Mouse (Mus musculus) bone marrow macrophage, adult 2 months (primary cell): ENCODE results near the gene Ccdc88c. TPM values are rescaled to one million over a fixed set of nuclear protein-coding genes. Genes with fewer than 3 reads are reported as not detected.

Source experiments
- H3K27ac ChIP-seq: 2 replicates; pipeline ENCODE4 v1.5.1; 2012; ENCODE audit warnings: low read depth, low read length; ENCODE audit not compliant: insufficient read depth
- H3K4me1 ChIP-seq: 2 replicates; pipeline ENCODE4 v1.6.1; 2012; ENCODE audit warnings: low read length; ENCODE audit not compliant: control insufficient read depth, insufficient read depth
- H3K4me3 ChIP-seq: 2 replicates; pipeline ENCODE4 v1.5.1; 2012; ENCODE audit warnings: mild to moderate bottlenecking, low read length, moderate library complexity; ENCODE audit not compliant: insufficient read depth
- CTCF ChIP-seq: IDR thresholded peaks from 2 replicates; pipeline ENCODE4 v1.5.1; 2012; ENCODE audit warnings: low read depth, mild to moderate bottlenecking, low read length, moderate library complexity
- POLR2A ChIP-seq: IDR thresholded peaks from 2 replicates; pipeline ENCODE4 v1.6.1; 2012; ENCODE audit warnings: mild to moderate bottlenecking, low read depth, low read length, borderline replicate concordance
- polyA plus RNA-seq: library from polyadenylated mRNA; stranded (reverse); fragments of >200 nt; gene quantifications from 2 replicates; pipeline ENCODE4 v1.2.4, GENCODE M21; 2012; ENCODE audit not compliant: missing spikeins, insufficient read depth, insufficient read length

Gene Ccdc88c
- polyA plus RNA-seq, 1 experiment = 0.76 TPM

GRCm38 (mm10) chr12:100897736-100898650 is 130.9 kb downstream of the Ccdc88c start:
- TF ChIP-seq POLR2A (no peak), CTCF (no peak)
- 0 out of 2 replicates have a peak, but pooled peaks cover 2% of the 10 kb centered on the region for H3K4me1 ChIP-seq
- H3K4me3 ChIP-seq = no peak overlapping the region
- no peak overlapping the region for H3K27ac ChIP-seq

- H3K4me1 ChIP-seq = 0 out of 2 replicates have a peak, but pooled peaks cover 2% of the 10 kb centered on the region
- H3K4me3 ChIP-seq = no peak overlapping the region
- no peak for TF ChIP-seq CTCF
- TF ChIP-seq POLR2A = no peak
- H3K27ac ChIP-seq = no peak overlapping the region
These were observed 132.2 kb downstream of the Ccdc88c start for GRCm38 (mm10) chr12:100896661-100897060.

DNA sequence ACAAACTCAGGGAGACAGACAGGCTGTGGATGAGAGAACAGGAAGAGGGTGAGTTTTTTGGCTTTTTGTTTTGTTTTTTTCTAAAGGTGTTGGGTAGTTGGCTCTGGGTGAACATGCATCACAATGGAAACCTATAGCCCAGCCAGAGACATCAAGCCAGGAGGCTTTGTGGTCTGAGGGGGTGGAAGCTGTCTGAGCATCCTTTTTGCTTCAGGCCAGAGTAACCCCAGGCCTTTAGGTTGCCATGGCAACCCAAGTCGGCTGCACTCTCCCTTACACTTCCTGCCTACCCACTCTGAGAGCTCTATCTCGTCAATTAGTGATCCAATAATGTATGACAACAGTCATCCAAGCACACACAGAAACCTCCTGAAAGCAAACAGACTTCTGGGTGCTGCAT is 133.4 kb downstream of the Ccdc88c start:
- no peak overlapping the region for H3K4me3 ChIP-seq
- TF ChIP-seq POLR2A (no peak), CTCF (no peak)
- no peak overlapping the region for H3K27ac ChIP-seq
- H3K4me1 ChIP-seq = 0 out of 2 replicates have a peak, but pooled peaks cover 2% of the 10 kb centered on the region

DNA sequence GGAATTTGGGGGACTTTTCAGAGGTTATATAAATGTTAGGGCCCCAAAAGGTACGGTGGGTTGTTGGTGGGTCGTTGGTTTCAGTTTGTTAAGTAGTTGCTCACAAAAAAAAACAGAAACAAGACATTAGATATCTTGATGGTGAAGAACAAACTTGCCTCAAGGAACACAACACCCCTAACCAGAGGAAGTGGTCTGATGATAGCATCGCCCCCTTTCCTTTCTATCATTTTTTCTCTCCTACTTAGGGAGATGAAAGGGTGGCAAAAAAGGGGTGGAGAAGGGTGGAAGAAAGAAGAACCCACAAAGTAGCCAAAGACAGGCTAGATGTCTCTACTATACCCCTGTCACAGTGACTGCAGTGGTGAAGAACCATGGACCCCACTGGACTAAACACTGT is 138.3 kb downstream of the Ccdc88c start:
- H3K4me1 ChIP-seq = peaks cover 13% of the 10 kb centered on the region
- TF ChIP-seq CTCF (no peak), POLR2A (no peak)
- H3K4me3 ChIP-seq = no peak overlapping the region
- no peak overlapping the region for H3K27ac ChIP-seq

DNA sequence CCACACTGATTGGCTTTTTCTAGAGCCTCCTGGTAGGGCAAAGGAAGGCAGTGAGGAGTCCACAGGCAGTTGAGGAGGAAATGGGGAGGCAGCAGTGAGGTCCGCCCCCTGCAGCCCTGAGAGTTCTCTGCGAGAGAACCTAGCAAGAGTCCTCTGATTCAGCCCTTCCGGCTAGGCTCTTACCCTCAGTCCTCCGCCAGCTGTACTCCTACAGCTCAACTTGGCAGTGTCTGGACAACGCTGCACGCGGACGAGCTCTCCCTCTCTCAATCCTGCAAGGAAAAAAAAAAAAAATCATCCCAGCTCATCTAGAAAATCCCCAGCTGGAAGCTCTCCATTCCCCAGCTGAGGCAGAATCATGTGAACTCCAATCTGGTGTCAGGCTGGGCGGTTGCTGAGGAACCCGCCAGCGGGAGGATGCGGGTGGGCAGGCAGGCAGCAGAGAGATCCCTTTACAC is 141.0 kb downstream of the Ccdc88c start:
- TF ChIP-seq CTCF (no peak), POLR2A (no peak)
- Histone ChIP-seq H3K4me3 (no peak overlapping the region), H3K27ac (no peak overlapping the region), H3K4me1 (peaks cover 32% of the 10 kb centered on the region)

DNA sequence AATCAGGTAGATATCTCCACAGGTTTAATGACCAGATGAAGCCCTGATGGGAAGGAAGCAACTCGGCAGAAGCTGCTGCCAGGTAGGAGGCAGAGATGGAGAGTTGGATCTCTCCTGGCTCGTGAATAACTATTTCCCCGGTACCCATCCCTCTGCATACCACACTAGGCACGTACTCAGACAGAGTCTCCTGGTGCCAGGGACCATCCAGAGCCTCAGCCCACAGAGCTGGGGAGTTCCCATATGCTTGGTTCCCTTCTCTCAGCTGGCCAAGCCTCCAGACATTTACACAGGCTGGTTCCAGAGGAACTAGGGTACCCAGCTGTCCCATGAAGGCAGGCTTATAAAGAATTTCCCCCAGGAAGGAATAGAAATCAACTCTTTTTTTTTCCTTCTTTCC is 142.0 kb downstream of the Ccdc88c start:
- H3K27ac ChIP-seq = no peak overlapping the region
- peaks cover 41% of the 10 kb centered on the region for H3K4me1 ChIP-seq
- H3K4me3 ChIP-seq = no peak overlapping the region
- no peak for TF ChIP-seq CTCF
- TF ChIP-seq POLR2A = no peak

- Histone ChIP-seq H3K27ac (peak overlapping the region; percentile 16; the same call in 1 of the 2 replicates), H3K4me1 (peaks cover 46% of the 10 kb centered on the region), H3K4me3 (no peak overlapping the region)
- TF ChIP-seq POLR2A = no peak
- TF ChIP-seq CTCF = no peak
These were observed 143.3 kb downstream of the Ccdc88c start for GRCm38 (mm10) chr12:100885585-100885984.

DNA sequence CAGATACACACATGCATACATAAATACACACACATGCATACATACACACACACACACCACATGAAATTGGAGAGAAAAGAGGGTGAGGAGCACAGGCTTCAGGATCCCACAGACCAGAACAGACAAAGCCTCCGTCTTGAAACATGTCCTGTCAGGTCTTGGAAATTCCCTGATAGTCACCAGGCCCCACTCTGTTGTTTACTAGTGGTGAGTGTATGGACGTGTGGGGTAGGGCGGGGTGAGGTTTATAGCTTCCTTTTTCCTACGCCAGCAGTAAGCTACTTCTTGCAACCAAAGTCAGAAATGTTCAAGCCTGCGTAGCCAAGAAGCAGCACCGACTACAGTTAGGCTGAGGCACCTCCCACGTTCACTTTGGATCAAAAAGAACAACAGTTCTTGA is 145.7 kb downstream of the Ccdc88c start:
- Histone ChIP-seq H3K27ac (peak overlapping the region; percentile 83), H3K4me3 (no peak overlapping the region), H3K4me1 (peaks cover 53% of the 10 kb centered on the region)
- TF ChIP-seq POLR2A (no peak), CTCF (no peak)

- peaks cover 35% of the 10 kb centered on the region for H3K4me1 ChIP-seq
These were observed 150.3 kb downstream of the Ccdc88c start for GRCm38 (mm10) chr12:100878556-100878955.

DNA sequence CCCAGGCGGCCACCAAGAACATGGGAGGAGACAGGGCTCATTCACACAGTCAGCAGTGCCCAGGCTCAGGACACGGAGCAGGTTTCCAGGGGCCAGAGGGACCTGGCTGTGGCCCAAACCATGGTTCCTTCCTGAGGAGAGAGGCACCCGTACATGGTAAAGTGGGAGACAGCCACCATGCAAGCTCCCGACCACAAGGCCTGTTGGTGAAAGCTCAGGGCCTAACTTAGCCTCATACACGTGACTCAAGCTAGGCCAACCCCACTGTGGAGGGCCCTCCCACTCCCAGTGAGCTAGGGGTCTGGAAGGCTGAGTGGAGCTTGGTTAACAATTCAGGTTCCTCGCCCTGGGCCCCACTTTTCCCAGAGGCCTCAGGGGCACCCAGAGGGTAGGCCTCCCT is 150.9 kb downstream of the Ccdc88c start:
- Histone ChIP-seq H3K4me1 (peaks cover 30% of the 10 kb centered on the region), H3K4me3 (no peak overlapping the region), H3K27ac (no peak overlapping the region)
- TF ChIP-seq CTCF (no peak), POLR2A (no peak)

More at GRCm38 (mm10) chr12:100878556-100878955, 150.3 kb downstream of the Ccdc88c start:
- Histone ChIP-seq H3K4me3 (no peak overlapping the region), H3K27ac (no peak overlapping the region)
- TF ChIP-seq POLR2A (no peak), CTCF (no peak)
